Mouse (Mus musculus) limb, embryonic 13.5 days (tissue): ENCODE measurements around the gene Sgip1. TPM values are rescaled to one million over a fixed set of nuclear protein-coding genes. Genes with fewer than 3 reads are reported as not detected.

Experiments
- ATAC-seq: fragments of 200-750 bp; cut with Nextera tagmentation; 2 replicates; pipeline ENCODE4 v1.8.0; 2017; ENCODE audit warnings: low read depth, moderate number of reproducible peaks, moderate TSS enrichment; ENCODE audit not compliant: low FRiP score
- H3K27ac ChIP-seq: fragments of 300-500 bp; sonication (generic); 2 replicates; pipeline ENCODE4 v1.5.1; 2015; ENCODE audit warnings: inconsistent platforms, mild to moderate bottlenecking, moderate library complexity
- H3K27me3 ChIP-seq: fragments of 300-500 bp; sonication (generic); 2 replicates; pipeline ENCODE4 v1.6.1; 2015; ENCODE audit warnings: mild to moderate bottlenecking, inconsistent platforms
- H3K36me3 ChIP-seq: fragments of 300-500 bp; sonication (generic); 2 replicates; pipeline ENCODE4 v1.6.1; 2015; ENCODE audit warnings: inconsistent platforms, mild to moderate bottlenecking, moderate library complexity
- H3K4me1 ChIP-seq: fragments of 300-500 bp; sonication (generic); 2 replicates; pipeline ENCODE4 v1.6.1; 2015; ENCODE audit warnings: inconsistent platforms
- H3K4me2 ChIP-seq: fragments of 300-500 bp; sonication (generic); replicated peaks from 2 replicates; pipeline ENCODE4 v1.6.1; 2015; ENCODE audit warnings: inconsistent platforms, mild to moderate bottlenecking, moderate library complexity
- H3K4me3 ChIP-seq: fragments of 300-500 bp; sonication (generic); 2 replicates; pipeline ENCODE4 v1.5.1; 2015; ENCODE audit warnings: moderate library complexity, mild to moderate bottlenecking, inconsistent platforms
- H3K9ac ChIP-seq: fragments of 300-500 bp; sonication (generic); 2 replicates; pipeline ENCODE4 v1.6.1; 2015; ENCODE audit warnings: mild to moderate bottlenecking, inconsistent platforms
- H3K9me3 ChIP-seq: fragments of 300-500 bp; sonication (generic); 2 replicates; pipeline ENCODE4 v1.6.1; 2016; ENCODE audit warnings: inconsistent platforms
- WGBS: fragments of 180-500 bp; shearing (Covaris S2); methylation state at CpG from one replicate; pipeline ENCODE4 v1.1.7; 2015; 5-methylcytosine and 5-hydroxymethylcytosine counted together
- polyA plus RNA-seq: library from polyadenylated mRNA; unstranded; fragments of >200 nt; fragmentation: Nextera tagmentation; extraction: Ambion mirVana; gene quantifications from 2 replicates; pipeline ENCODE4 v1.2.1, GENCODE M21; 2015

Sgip1 gene
- polyA plus RNA-seq, 1 experiment from 2014 or later, result 10.0 TPM

GRCm38 (mm10) chr4:102821786-102822185 lies 80.7 kb downstream of the Sgip1 start:
- no peak overlapping the region for H3K4me2 ChIP-seq
- H3K27ac ChIP-seq, result no peak overlapping the region
- H3K27me3 ChIP-seq, result no peaks in the 10 kb centered on the region
- no peaks in the 10 kb centered on the region for H3K36me3 ChIP-seq
- 71% methylated on average over 4 of the region's 4 CpGs for WGBS
- no peak for ATAC-seq
- no peaks in the 10 kb centered on the region for H3K9me3 ChIP-seq
- no peak overlapping the region for H3K9ac ChIP-seq
- H3K4me3 ChIP-seq, result no peak overlapping the region
- H3K4me1 ChIP-seq, result peaks cover 14% of the 10 kb centered on the region

GRCm38 (mm10) chr4:102824494-102824893 lies 83.4 kb downstream of the Sgip1 start:
- Histone ChIP-seq H3K9ac (no peak overlapping the region), H3K4me2 (no peak overlapping the region), H3K4me1 (peaks cover 14% of the 10 kb centered on the region), H3K36me3 (no peaks in the 10 kb centered on the region), H3K9me3 (no peaks in the 10 kb centered on the region), H3K27ac (no peak overlapping the region), H3K27me3 (no peaks in the 10 kb centered on the region), H3K4me3 (no peak overlapping the region)
- WGBS, result 73% methylated on average over 2 of the region's 2 CpGs
- ATAC-seq, result no peak

- no peak overlapping the region for H3K27ac ChIP-seq
- no peak for ATAC-seq
- WGBS, result 74% methylated on average over 2 of the region's 2 CpGs
These were observed 85.1 kb downstream of the Sgip1 start for GRCm38 (mm10) chr4:102826159-102826558.

GRCm38 (mm10) chr4:102828518-102828917 lies 87.4 kb downstream of the Sgip1 start:
- Histone ChIP-seq H3K27ac (no peak overlapping the region), H3K4me2 (no peak overlapping the region), H3K9ac (no peak overlapping the region), H3K4me1 (no peaks in the 10 kb centered on the region), H3K27me3 (no peaks in the 10 kb centered on the region), H3K4me3 (no peak overlapping the region), H3K9me3 (no peaks in the 10 kb centered on the region), H3K36me3 (no peaks in the 10 kb centered on the region)
- 74% methylated on average over 2 of the region's 2 CpGs for WGBS
- ATAC-seq, result no peak

More at GRCm38 (mm10) chr4:102826159-102826558, 85.1 kb downstream of the Sgip1 start:
- Histone ChIP-seq H3K4me1 (peaks cover 10% of the 10 kb centered on the region), H3K36me3 (no peaks in the 10 kb centered on the region), H3K4me2 (no peak overlapping the region), H3K9ac (no peak overlapping the region), H3K9me3 (no peaks in the 10 kb centered on the region), H3K27me3 (no peaks in the 10 kb centered on the region), H3K4me3 (no peak overlapping the region)

DNA sequence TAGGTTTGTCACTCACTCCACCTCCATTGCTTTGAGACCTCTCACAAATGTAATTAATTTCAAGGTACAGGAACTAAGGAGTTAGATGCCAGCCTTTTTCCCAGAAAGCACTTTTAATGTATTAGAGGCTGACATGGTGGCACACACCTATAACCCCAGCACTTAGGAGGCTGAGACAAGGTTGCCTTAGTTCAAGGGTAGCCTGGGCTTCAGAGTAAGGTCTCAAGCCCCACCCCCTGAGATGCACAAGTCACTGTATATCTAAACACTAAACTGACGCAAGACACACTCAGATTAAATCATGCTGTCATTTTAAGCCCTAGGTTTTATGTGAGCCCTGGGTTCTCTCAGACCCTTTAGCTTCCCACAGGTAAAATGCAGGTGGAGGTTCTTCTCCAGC lies 92.1 kb downstream of the Sgip1 start:
- no peak overlapping the region for H3K4me3 ChIP-seq
- WGBS, result 73% methylated on average over 1 of the region's 1 CpGs
- no peaks in the 10 kb centered on the region for H3K4me1 ChIP-seq
- H3K4me2 ChIP-seq, result no peak overlapping the region
- H3K36me3 ChIP-seq, result no peaks in the 10 kb centered on the region
- H3K9ac ChIP-seq, result no peak overlapping the region
- no peaks in the 10 kb centered on the region for H3K27me3 ChIP-seq
- no peaks in the 10 kb centered on the region for H3K9me3 ChIP-seq
- no peak overlapping the region for H3K27ac ChIP-seq
- ATAC-seq, result no peak

- 91% methylated on average over 2 of the region's 2 CpGs for WGBS
- Histone ChIP-seq H3K27me3 (no peaks in the 10 kb centered on the region), H3K27ac (no peak overlapping the region), H3K9ac (no peak overlapping the region), H3K9me3 (no peaks in the 10 kb centered on the region), H3K4me1 (no peaks in the 10 kb centered on the region), H3K4me2 (no peak overlapping the region), H3K4me3 (no peak overlapping the region), H3K36me3 (no peaks in the 10 kb centered on the region)
- no peak for ATAC-seq
These were observed 92.6 kb downstream of the Sgip1 start for GRCm38 (mm10) chr4:102833726-102834125.

GRCm38 (mm10) chr4:102834710-102835109 lies 93.6 kb downstream of the Sgip1 start:
- no peaks in the 10 kb centered on the region for H3K4me1 ChIP-seq
- H3K4me2 ChIP-seq, result no peak overlapping the region
- no peak overlapping the region for H3K27ac ChIP-seq
- H3K9me3 ChIP-seq, result no peaks in the 10 kb centered on the region
- no peak for ATAC-seq
- H3K4me3 ChIP-seq, result no peak overlapping the region
- WGBS, result 63% methylated on average over 1 of the region's 1 CpGs
- H3K27me3 ChIP-seq, result no peaks in the 10 kb centered on the region
- no peak overlapping the region for H3K9ac ChIP-seq
- no peaks in the 10 kb centered on the region for H3K36me3 ChIP-seq

GRCm38 (mm10) chr4:102840062-102840798 lies 99.1 kb downstream of the Sgip1 start:
- H3K4me3 ChIP-seq, result no peak overlapping the region
- no peak for ATAC-seq
- no peak overlapping the region for H3K4me2 ChIP-seq
- H3K9ac ChIP-seq, result no peak overlapping the region
- no peaks in the 10 kb centered on the region for H3K4me1 ChIP-seq
- H3K9me3 ChIP-seq, result no peaks in the 10 kb centered on the region
- H3K27ac ChIP-seq, result no peak overlapping the region; the same call in 1 of the 2 replicates
- no peaks in the 10 kb centered on the region for H3K27me3 ChIP-seq
- H3K36me3 ChIP-seq, result no peaks in the 10 kb centered on the region
- 72% methylated on average over 7 of the region's 7 CpGs for WGBS

- 85% methylated on average over 11 of the region's 11 CpGs for WGBS
- H3K9ac ChIP-seq, result no peak overlapping the region
- H3K4me3 ChIP-seq, result no peak overlapping the region
- no peak overlapping the region for H3K27ac ChIP-seq
- no peak for ATAC-seq
- no peaks in the 10 kb centered on the region for H3K9me3 ChIP-seq
- H3K36me3 ChIP-seq, result no peaks in the 10 kb centered on the region
- H3K4me2 ChIP-seq, result no peak overlapping the region
- H3K4me1 ChIP-seq, result no peaks in the 10 kb centered on the region
- H3K27me3 ChIP-seq, result no peaks in the 10 kb centered on the region
These were observed 100.0 kb downstream of the Sgip1 start for GRCm38 (mm10) chr4:102840956-102841729.

DNA sequence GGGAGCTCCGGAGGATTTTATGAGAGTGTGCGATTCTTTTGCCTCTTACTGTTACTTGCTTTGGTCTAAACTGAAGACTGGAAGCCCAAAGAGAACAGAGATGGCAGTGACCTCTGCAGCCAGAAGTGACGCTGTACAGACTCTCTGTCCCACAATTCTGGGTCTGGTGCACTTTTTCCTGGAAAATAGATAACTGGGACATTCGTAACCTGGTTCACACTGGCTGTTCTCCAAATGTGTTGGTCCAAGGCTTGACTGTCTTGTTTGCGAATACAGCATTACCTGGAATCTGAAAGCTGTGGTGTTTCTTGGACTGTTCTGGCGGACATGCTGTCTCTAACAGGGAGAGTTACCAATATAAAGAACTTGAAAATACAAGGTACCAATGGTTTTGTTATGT lies 109.4 kb downstream of the Sgip1 start:
- no peak overlapping the region for H3K9ac ChIP-seq
- H3K4me2 ChIP-seq, result no peak overlapping the region
- H3K36me3 ChIP-seq, result no peaks in the 10 kb centered on the region
- no peak overlapping the region for H3K4me3 ChIP-seq
- H3K4me1 ChIP-seq, result no peaks in the 10 kb centered on the region
- WGBS, result 92% methylated on average over 6 of the region's 6 CpGs
- no peak for ATAC-seq
- no peaks in the 10 kb centered on the region for H3K27me3 ChIP-seq
- H3K9me3 ChIP-seq, result no peaks in the 10 kb centered on the region
- H3K27ac ChIP-seq, result no peak overlapping the region

DNA sequence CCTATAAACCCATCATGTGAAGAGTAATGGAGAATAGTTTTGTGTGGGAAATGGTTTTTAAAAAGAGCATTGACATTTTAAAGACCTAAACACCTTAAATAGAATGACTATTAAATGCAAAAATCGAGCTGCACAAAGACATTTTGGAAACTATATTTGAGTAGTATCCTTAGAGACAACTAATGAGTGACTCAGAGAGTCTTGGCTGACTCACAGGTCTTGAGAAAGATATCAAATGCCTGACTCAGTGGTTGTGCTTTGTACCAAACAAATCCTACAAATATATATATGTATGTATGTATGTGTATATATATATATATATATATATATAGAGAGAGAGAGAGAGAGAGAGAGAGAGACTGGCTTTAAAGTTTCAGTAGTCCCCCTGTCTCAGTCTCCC lies 110.1 kb downstream of the Sgip1 start:
- H3K9ac ChIP-seq, result no peak overlapping the region
- H3K4me2 ChIP-seq, result no peak overlapping the region
- H3K4me3 ChIP-seq, result no peak overlapping the region
- WGBS, result 68% methylated on average over 1 of the region's 1 CpGs
- H3K36me3 ChIP-seq, result no peaks in the 10 kb centered on the region
- H3K27ac ChIP-seq, result no peak overlapping the region
- no peaks in the 10 kb centered on the region for H3K27me3 ChIP-seq
- no peak for ATAC-seq
- no peaks in the 10 kb centered on the region for H3K4me1 ChIP-seq
- H3K9me3 ChIP-seq, result no peaks in the 10 kb centered on the region

- no peak overlapping the region for H3K9ac ChIP-seq
- H3K4me2 ChIP-seq, result no peak overlapping the region
- H3K9me3 ChIP-seq, result no peaks in the 10 kb centered on the region
- WGBS, result 82% methylated on average over 3 of the region's 3 CpGs
- no peak for ATAC-seq
- H3K4me3 ChIP-seq, result no peak overlapping the region
- no peaks in the 10 kb centered on the region for H3K27me3 ChIP-seq
- H3K27ac ChIP-seq, result no peak overlapping the region
- H3K4me1 ChIP-seq, result no peaks in the 10 kb centered on the region
- H3K36me3 ChIP-seq, result no peaks in the 10 kb centered on the region
These were observed 111.2 kb downstream of the Sgip1 start for GRCm38 (mm10) chr4:102852290-102852689.
